Mouse (Mus musculus) embryonic facial prominence, embryonic 10.5 days (tissue): ENCODE results near the gene Tmem19. TPM values are rescaled to one million over a fixed set of nuclear protein-coding genes. Genes with fewer than 3 reads are reported as not detected.

ENCODE experiments used
- DNase-seq: peaks from one replicate; pipeline ENCODE4 v3.0.0-alpha.2; 2017; ENCODE audit warnings: low spot score
- H3K27ac ChIP-seq: fragments of 300-500 bp; sonication (generic); replicated peaks from 2 replicates; pipeline ENCODE4 v1.5.1; 2016; ENCODE audit warnings: mild to moderate bottlenecking
- H3K27me3 ChIP-seq: fragments of 300-500 bp; sonication (generic); replicated peaks from 2 replicates; pipeline ENCODE4 v1.6.1; 2016; ENCODE audit warnings: low read depth, mild to moderate bottlenecking; ENCODE audit not compliant: poor library complexity, severe bottlenecking
- H3K36me3 ChIP-seq: fragments of 300-500 bp; sonication (generic); replicated peaks from 2 replicates; pipeline ENCODE4 v1.6.1; 2016; ENCODE audit warnings: mild to moderate bottlenecking, moderate library complexity
- H3K4me1 ChIP-seq: fragments of 300-500 bp; sonication (generic); 2 replicates; pipeline ENCODE4 v1.6.1; 2016
- H3K4me3 ChIP-seq: fragments of 300-500 bp; sonication (generic); 2 replicates; pipeline ENCODE4 v1.5.1; 2016; ENCODE audit warnings: mild to moderate bottlenecking, moderate library complexity
- H3K9me3 ChIP-seq: fragments of 300-500 bp; sonication (generic); 2 replicates; pipeline ENCODE4 v1.6.1; 2016; ENCODE audit warnings: mild to moderate bottlenecking
- WGBS: fragments of 180-500 bp; shearing (Covaris S2); methylation state at CpG from one replicate; pipeline ENCODE4 v1.1.7; 2016; 5-methylcytosine and 5-hydroxymethylcytosine counted together
- polyA plus RNA-seq: library from polyadenylated mRNA; unstranded; fragments of >200 nt; fragmentation: Nextera tagmentation; extraction: Ambion mirVana; gene quantifications from 2 replicates; pipeline ENCODE4 v1.2.1, GENCODE M21; 2016

Tmem19 gene
- polyA plus RNA-seq, 1 experiment from 2014 or later = 26.1 TPM

- WGBS = 94% methylated on average over 9 of the region's 9 CpGs
- H3K36me3 ChIP-seq = peaks cover 78% of the 10 kb centered on the region
Measured at GRCm38 (mm10) chr10:115290671-115291070, 71.6 kb downstream of the Tmem19 start.

More at GRCm38 (mm10) chr10:115290671-115291070, 71.6 kb downstream of the Tmem19 start:
- DNase-seq = no peak
- no peaks in the 10 kb centered on the region for H3K27me3 ChIP-seq
- H3K27ac ChIP-seq = no peak overlapping the region
- no peak overlapping the region for H3K4me3 ChIP-seq
- H3K9me3 ChIP-seq = no peaks in the 10 kb centered on the region
- H3K4me1 ChIP-seq = no peaks in the 10 kb centered on the region

Other genes with a start within 250 kb of the Tmem19 start
- gene Tph2, start 177.5 kb downstream of the Tmem19 start, polyA plus RNA-seq = 0.16 TPM in 1 of 2 replicates, not detected in the other
- gene Tbc1d15, start 111.0 kb downstream of the Tmem19 start, polyA plus RNA-seq = 52.3 and 57.8 TPM in 2 replicates
- gene Rab21, start 46.9 kb downstream of the Tmem19 start, polyA plus RNA-seq = 2.6 and 2.9 TPM in 2 replicates
- gene Thap2, start 21.9 kb upstream of the Tmem19 start, polyA plus RNA-seq = 24.1 and 26.2 TPM in 2 replicates
- gene Zfc3h1, start 22.5 kb upstream of the Tmem19 start, polyA plus RNA-seq = 17.0 and 19.0 TPM in 2 replicates
- gene A930009A15Rik, start 207.5 kb upstream of the Tmem19 start, polyA plus RNA-seq = not detected in 2 replicates
- gene Lgr5, start 225.3 kb upstream of the Tmem19 start, polyA plus RNA-seq = 5.2 and 7.1 TPM in 2 replicates